Mouse (Mus musculus) ES-E14 (cell line): ENCODE results near the gene Dctn3.

Source experiments
- CHD2 ChIP-seq: IDR thresholded peaks from 2 replicates; pipeline ENCODE4 v1.6.1; 2014; ENCODE audit warnings: mild to moderate bottlenecking, low read depth, low read length, inconsistent platforms
- MAFK ChIP-seq: IDR thresholded peaks from 2 replicates; pipeline ENCODE4 v1.6.1; 2014; ENCODE audit warnings: mild to moderate bottlenecking, low read depth, low read length, inconsistent platforms; ENCODE audit not compliant: insufficient read depth
- ZNF384 ChIP-seq: IDR thresholded peaks from 2 replicates; pipeline ENCODE4 v1.6.1; 2012; ENCODE audit warnings: low read depth, low read length, inconsistent platforms

- no peak for TF ChIP-seq CHD2
- no peak for TF ChIP-seq ZNF384
- TF ChIP-seq MAFK = no peak
Measured at GRCm38 (mm10) chr4:41757321-41757720, 34.4 kb upstream of the Dctn3 start.
